Mouse (Mus musculus) heart, embryonic 14.5 days (tissue): Measurements from ENCODE around the gene Myo10. TPM values are rescaled to one million over a fixed set of nuclear protein-coding genes. Genes with fewer than 3 reads are reported as not detected.
A peak's percentile ranks its signal among the peaks of the same experiment; 100 is the strongest.

Experiments used
- ATAC-seq: fragments of 200-750 bp; cut with Nextera tagmentation; 2 replicates; pipeline ENCODE4 v1.8.0; 2017; ENCODE audit warnings: low read depth, moderate TSS enrichment; ENCODE audit not compliant: insufficient number of reproducible peaks, insufficient read depth, low FRiP score
- H3K27ac ChIP-seq, 2 experiments: fragments of 200-500 bp in 1 of 2; fragments of 300-500 bp in 1 of 2; sonication (generic) in 1 of 2; replicated peaks in 1 of 2; 2 replicates each; pipeline ENCODE4 v1.5.1; 2012 to 2014; ENCODE audit warnings: low read depth in 2 of 2, low read length in 2 of 2, control low read depth in 1 of 2, mild to moderate bottlenecking in 1 of 2, mixed read lengths in 1 of 2; ENCODE audit not compliant: control insufficient read depth in 1 of 2, insufficient read depth in 1 of 2
- H3K27me3 ChIP-seq: fragments of 300-500 bp; sonication (generic); 2 replicates; pipeline ENCODE4 v1.6.1; 2014; ENCODE audit warnings: mild to moderate bottlenecking, low read length, control low read depth; ENCODE audit not compliant: control insufficient read depth, insufficient read depth
- H3K36me3 ChIP-seq: fragments of 300-500 bp; sonication (generic); 2 replicates; pipeline ENCODE4 v1.6.1; 2014; ENCODE audit warnings: mild to moderate bottlenecking, control low read depth, low read length, mixed read lengths; ENCODE audit not compliant: control insufficient read depth, insufficient read depth
- H3K4me1 ChIP-seq, 2 experiments: fragments of 200-500 bp in 1 of 2; fragments of 300-500 bp in 1 of 2; sonication (generic) in 1 of 2; 2 replicates each; pipeline ENCODE4 v1.6.1; 2012 to 2014; ENCODE audit warnings: low read length in 2 of 2, control low read depth in 1 of 2, mixed read lengths in 1 of 2; ENCODE audit not compliant: control insufficient read depth in 2 of 2, insufficient read depth in 2 of 2
- H3K4me2 ChIP-seq: fragments of 300-500 bp; sonication (generic); 2 replicates; pipeline ENCODE4 v1.6.1; 2014; ENCODE audit warnings: mild to moderate bottlenecking, low read length
- H3K4me3 ChIP-seq, 2 experiments: fragments of 200-500 bp in 1 of 2; fragments of 300-500 bp in 1 of 2; sonication (generic) in 1 of 2; 2 replicates each; pipeline ENCODE4 v1.5.1; 2012 to 2014; ENCODE audit warnings: low read length in 2 of 2, mild to moderate bottlenecking in 2 of 2, control low read depth in 1 of 2, low read depth in 1 of 2, moderate library complexity in 1 of 2; ENCODE audit not compliant: control insufficient read depth in 1 of 2, insufficient read depth in 1 of 2
- H3K9ac ChIP-seq: fragments of 300-500 bp; sonication (generic); 2 replicates; pipeline ENCODE4 v1.6.1; 2014; ENCODE audit warnings: mild to moderate bottlenecking, low read length
- H3K9me3 ChIP-seq: fragments of 300-500 bp; sonication (generic); 2 replicates; pipeline ENCODE4 v1.6.1; 2016; ENCODE audit warnings: low read length, control low read depth; ENCODE audit not compliant: control insufficient read depth
- WGBS: fragments of 180-500 bp; shearing (Covaris S2); extraction: QIAGEN DNeasy Blood & Tissue Kit; methylation state at CpG from one replicate; pipeline ENCODE4 v1.1.7; 2014; 5-methylcytosine and 5-hydroxymethylcytosine counted together
- polyA plus RNA-seq: library from polyadenylated mRNA; unstranded; fragments of >200 nt; fragmentation: Nextera tagmentation; extraction: Ambion mirVana; gene quantifications from 2 replicates; pipeline ENCODE4 v1.2.1, GENCODE M21; 2014

The Myo10 gene
- polyA plus RNA-seq, 1 experiment from 2014 or later = 12.6 TPM

- peaks cover 94% of the 10 kb centered on the region for H3K36me3 ChIP-seq
- no peaks in the 10 kb centered on the region for H3K9me3 ChIP-seq
- ATAC-seq = no peak
- no peaks in the 10 kb centered on the region for H3K27me3 ChIP-seq
- H3K4me1 ChIP-seq = peaks cover 0 to 7% of the 10 kb centered on the region in 2 experiments; a peak in 1 of 4 replicates
- no peak overlapping the region for H3K4me2 ChIP-seq
- 93% methylated on average over 17 of the region's 17 CpGs for WGBS
- no peak overlapping the region for H3K4me3 ChIP-seq
- H3K9ac ChIP-seq = no peak overlapping the region
- no peak overlapping the region for H3K27ac ChIP-seq
These were observed 184.0 kb downstream of the Myo10 start for GRCm38 (mm10) chr15:25806363-25806762.

GRCm38 (mm10) chr15:25806878-25807277, 184.6 kb downstream of the Myo10 start:
- Histone ChIP-seq H3K9me3 (no peaks in the 10 kb centered on the region), H3K9ac (no peak overlapping the region), H3K27ac (no peak overlapping the region), H3K4me3 (no peak overlapping the region), H3K4me2 (no peak overlapping the region), H3K27me3 (no peaks in the 10 kb centered on the region), H3K36me3 (peaks cover 94% of the 10 kb centered on the region), H3K4me1 (peaks cover 0 to 7% of the 10 kb centered on the region in 2 experiments; a peak in 1 of 4 replicates)
- 93% methylated on average over 9 of the region's 9 CpGs for WGBS
- ATAC-seq = no peak

GRCm38 (mm10) chr15:25808677-25809460, 186.5 kb downstream of the Myo10 start:
- H3K27ac ChIP-seq = no peak overlapping the region
- no peaks in the 10 kb centered on the region for H3K9me3 ChIP-seq
- no peaks in the 10 kb centered on the region for H3K27me3 ChIP-seq
- ATAC-seq = no peak
- 87% methylated on average over 20 of the region's 20 CpGs for WGBS
- H3K9ac ChIP-seq = no peak overlapping the region
- H3K4me1 ChIP-seq = peaks cover 0 to 7% of the 10 kb centered on the region in 2 experiments; a peak in 1 of 4 replicates
- no peak overlapping the region for H3K4me2 ChIP-seq
- H3K36me3 ChIP-seq = peaks cover 87% of the 10 kb centered on the region
- no peak overlapping the region for H3K4me3 ChIP-seq

- H3K36me3 ChIP-seq = peaks cover 82% of the 10 kb centered on the region
- H3K4me1 ChIP-seq = peaks cover 0 to 7% of the 10 kb centered on the region in 2 experiments; a peak in 1 of 4 replicates
- no peaks in the 10 kb centered on the region for H3K27me3 ChIP-seq
- ATAC-seq = 0 out of 2 replicates have a peak, but pooled peaks have one; percentile 22
- H3K4me2 ChIP-seq = no peak overlapping the region
- 56% methylated on average over 6 of the region's 6 CpGs for WGBS
- no peak overlapping the region for H3K27ac ChIP-seq
- H3K9me3 ChIP-seq = peaks cover 2% of the 10 kb centered on the region; the same call in 1 of the 2 replicates
- no peak overlapping the region for H3K4me3 ChIP-seq
- no peak overlapping the region for H3K9ac ChIP-seq
These were observed 187.3 kb downstream of the Myo10 start for GRCm38 (mm10) chr15:25809669-25810068.

- ATAC-seq = no peak
- WGBS = 67% methylated on average over 11 of the region's 11 CpGs
- no peak overlapping the region for H3K4me3 ChIP-seq
- peaks cover 15% of the 10 kb centered on the region; the same call in 1 of the 2 replicates for H3K9me3 ChIP-seq
- H3K27me3 ChIP-seq = no peaks in the 10 kb centered on the region
- H3K4me2 ChIP-seq = peak overlapping the region; percentile 38
- no peak overlapping the region for H3K27ac ChIP-seq
- H3K4me1 ChIP-seq = peaks cover 0 to 7% of the 10 kb centered on the region in 2 experiments; a peak in 1 of 4 replicates
- H3K36me3 ChIP-seq = peaks cover 67% of the 10 kb centered on the region
- no peak overlapping the region for H3K9ac ChIP-seq
These were observed 189.5 kb downstream of the Myo10 start for GRCm38 (mm10) chr15:25811834-25812250.

GRCm38 (mm10) chr15:25812479-25812878, 190.2 kb downstream of the Myo10 start:
- Histone ChIP-seq H3K9ac (no peak overlapping the region), H3K4me3 (no peak overlapping the region), H3K4me2 (peak overlapping the region; percentile 38), H3K9me3 (peaks cover 15% of the 10 kb centered on the region; the same call in 1 of the 2 replicates), H3K36me3 (peaks cover 61% of the 10 kb centered on the region), H3K4me1 (peaks cover 0 to 7% of the 10 kb centered on the region in 2 experiments; a peak in 1 of 4 replicates), H3K27me3 (no peaks in the 10 kb centered on the region), H3K27ac (no peak overlapping the region)
- 66% methylated on average over 12 of the region's 12 CpGs for WGBS
- no peak for ATAC-seq

GRCm38 (mm10) chr15:25814535-25814934, 192.2 kb downstream of the Myo10 start:
- no peak overlapping the region for H3K4me3 ChIP-seq

More at GRCm38 (mm10) chr15:25814535-25814934, 192.2 kb downstream of the Myo10 start:
- no peaks in the 10 kb centered on the region for H3K27me3 ChIP-seq
- no peak overlapping the region for H3K9ac ChIP-seq
- H3K36me3 ChIP-seq = peaks cover 41% of the 10 kb centered on the region
- H3K9me3 ChIP-seq = peaks cover 15% of the 10 kb centered on the region; the same call in 1 of the 2 replicates
- peaks cover 0 to 6% of the 10 kb centered on the region in 2 experiments; a peak in 1 of 4 replicates for H3K4me1 ChIP-seq
- no peak overlapping the region for H3K27ac ChIP-seq
- WGBS = 82% methylated on average over 3 of the region's 3 CpGs
- no peak for ATAC-seq
- no peak overlapping the region for H3K4me2 ChIP-seq
